Mouse (Mus musculus) spleen, adult 2 months (tissue): ENCODE results near the gene Aox3.

Experiments used
- CTCF ChIP-seq: fragments of 200-500 bp; IDR thresholded peaks from 2 replicates; pipeline ENCODE4 v1.5.1; 2011; ENCODE audit warnings: mild to moderate bottlenecking, inconsistent platforms; ENCODE audit not compliant: insufficient read depth, insufficient read length, insufficient replicate concordance; ENCODE audit errors: extremely low read depth
- POLR2A ChIP-seq: fragments of 200-500 bp; IDR thresholded peaks from 2 replicates; pipeline ENCODE4 v1.6.1; 2011; ENCODE audit warnings: low read depth, low read length, inconsistent platforms

DNA sequence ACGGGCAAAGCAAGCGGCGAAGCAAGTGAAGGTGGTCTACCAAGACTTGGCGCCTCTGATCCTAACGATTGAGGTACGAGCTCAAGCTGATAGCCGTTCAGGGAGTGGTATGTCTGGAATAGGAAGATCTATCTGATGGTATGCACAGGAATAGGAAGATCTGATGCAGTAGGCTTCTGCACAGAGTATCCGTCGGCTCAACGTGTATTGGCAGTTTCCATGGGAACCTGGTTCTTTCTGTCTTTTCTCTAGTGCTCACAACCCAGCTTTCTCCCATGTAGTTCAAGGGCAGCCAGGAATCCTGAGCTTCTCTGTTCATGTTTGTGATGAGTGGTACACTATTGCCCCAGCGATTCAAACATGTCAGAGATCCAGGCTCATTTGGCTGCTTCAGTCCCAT is 42.8 kb upstream of the Aox3 start:
- TF ChIP-seq CTCF (no peak), POLR2A (no peak)
